Mouse (Mus musculus) liver, adult 2 months (tissue): ENCODE data around the gene Wbp1. TPM values are rescaled to one million over a fixed set of nuclear protein-coding genes. Genes with fewer than 3 reads are reported as not detected.

Source experiments
- DNase-seq: peaks from one replicate; pipeline ENCODE4 v3.0.0-alpha.2; 2011; ENCODE audit warnings: low read depth, low spot score; ENCODE audit errors: extremely low read depth
- H3K27ac ChIP-seq: fragments of 200-500 bp; replicated peaks from 2 replicates; pipeline ENCODE4 v1.5.1; 2012; ENCODE audit warnings: low read depth, mild to moderate bottlenecking, control low read depth, inconsistent platforms, low read length; ENCODE audit not compliant: insufficient read depth
- H3K27me3 ChIP-seq: fragments of 200-500 bp; 2 replicates; pipeline ENCODE4 v1.6.1; 2012; ENCODE audit warnings: mild to moderate bottlenecking, moderate library complexity, low read length, inconsistent platforms; ENCODE audit not compliant: control insufficient read depth, insufficient read depth
- H3K36me3 ChIP-seq: fragments of 200-500 bp; 2 replicates; pipeline ENCODE4 v1.6.1; 2012; ENCODE audit warnings: low read length, inconsistent platforms; ENCODE audit not compliant: control insufficient read depth, insufficient read depth
- H3K4me1 ChIP-seq: fragments of 200-500 bp; 2 replicates; pipeline ENCODE4 v1.6.1; 2011; ENCODE audit warnings: low read length; ENCODE audit not compliant: control insufficient read depth, insufficient read depth
- H3K4me3 ChIP-seq: fragments of 200-500 bp; 2 replicates; pipeline ENCODE4 v1.5.1; 2011; ENCODE audit warnings: low read depth, mild to moderate bottlenecking, control low read depth, low read length, moderate library complexity; ENCODE audit not compliant: insufficient read depth
- H3K79me2 ChIP-seq: fragments of 200-500 bp; 2 replicates; pipeline ENCODE4 v1.6.1; 2012; ENCODE audit warnings: inconsistent platforms, mild to moderate bottlenecking, low read length, moderate library complexity; ENCODE audit not compliant: control insufficient read depth, insufficient read depth
- H3K9ac ChIP-seq: fragments of 200-500 bp; 2 replicates; pipeline ENCODE4 v1.6.1; 2012; ENCODE audit warnings: low read depth, mild to moderate bottlenecking, control low read depth, inconsistent platforms, low read length
- CTCF ChIP-seq: fragments of 200-500 bp; IDR thresholded peaks from 2 replicates; pipeline ENCODE4 v1.5.1; 2011; ENCODE audit warnings: low read depth, low read length, control low read depth
- POLR2A ChIP-seq: fragments of 200-500 bp; IDR thresholded peaks from 2 replicates; pipeline ENCODE4 v1.6.1; 2011; ENCODE audit warnings: low read length, control low read depth; ENCODE audit not compliant: insufficient read depth; ENCODE audit errors: extremely low read depth
- WGBS: fragments of 180-500 bp; shearing (Covaris S2); methylation state at CpG from one replicate; pipeline ENCODE4 v1.1.7; 2018; 5-methylcytosine and 5-hydroxymethylcytosine counted together
- polyA plus RNA-seq: library from polyadenylated mRNA; depleted of rRNA; stranded (reverse); fragments of >200 nt; gene quantifications from 2 replicates; pipeline ENCODE4 v1.2.3, GENCODE M21; 2012
- total RNA-seq: library from RNA; depleted of rRNA; stranded (reverse); fragments of >200 nt; gene quantifications from 2 replicates; pipeline ENCODE4 v1.2.3, GENCODE M21; 2014

Gene Wbp1
- total and polyA plus RNA-seq, 2 experiments: 48.3 to 112 TPM

DNA sequence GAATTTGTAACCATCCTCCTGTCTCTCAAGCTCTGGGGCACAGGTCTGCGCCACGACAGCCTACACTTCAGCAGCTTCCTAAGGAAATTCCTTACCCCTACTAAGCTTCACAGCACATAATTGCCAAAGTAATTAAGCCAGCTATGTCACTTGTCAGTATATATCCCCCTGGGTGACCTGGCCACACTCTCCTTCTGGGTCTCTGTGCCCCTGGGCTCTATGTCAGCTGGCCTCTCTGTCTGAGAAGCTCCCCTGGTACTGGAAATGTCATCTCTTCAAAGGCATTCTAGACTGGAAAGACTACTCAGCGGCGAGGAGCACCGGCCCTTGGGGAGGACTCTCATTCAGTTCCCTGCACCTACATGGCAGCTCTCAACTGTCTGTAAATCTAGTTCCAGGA lies 1.6 kb upstream of the Wbp1 start:
- no peak overlapping the region for H3K4me3 ChIP-seq
- no peaks in the 10 kb centered on the region for H3K27me3 ChIP-seq
- no peaks in the 10 kb centered on the region for H3K79me2 ChIP-seq
- no peak for DNase-seq
- peaks cover 14% of the 10 kb centered on the region for H3K4me1 ChIP-seq
- TF ChIP-seq CTCF (no peak), POLR2A (no peak)
- 94% methylated on average over 5 of the region's 5 CpGs for WGBS
- H3K27ac ChIP-seq: no peak overlapping the region
- no peaks in the 10 kb centered on the region; the same call in 1 of the 2 replicates for H3K36me3 ChIP-seq
- no peak overlapping the region for H3K9ac ChIP-seq

DNA sequence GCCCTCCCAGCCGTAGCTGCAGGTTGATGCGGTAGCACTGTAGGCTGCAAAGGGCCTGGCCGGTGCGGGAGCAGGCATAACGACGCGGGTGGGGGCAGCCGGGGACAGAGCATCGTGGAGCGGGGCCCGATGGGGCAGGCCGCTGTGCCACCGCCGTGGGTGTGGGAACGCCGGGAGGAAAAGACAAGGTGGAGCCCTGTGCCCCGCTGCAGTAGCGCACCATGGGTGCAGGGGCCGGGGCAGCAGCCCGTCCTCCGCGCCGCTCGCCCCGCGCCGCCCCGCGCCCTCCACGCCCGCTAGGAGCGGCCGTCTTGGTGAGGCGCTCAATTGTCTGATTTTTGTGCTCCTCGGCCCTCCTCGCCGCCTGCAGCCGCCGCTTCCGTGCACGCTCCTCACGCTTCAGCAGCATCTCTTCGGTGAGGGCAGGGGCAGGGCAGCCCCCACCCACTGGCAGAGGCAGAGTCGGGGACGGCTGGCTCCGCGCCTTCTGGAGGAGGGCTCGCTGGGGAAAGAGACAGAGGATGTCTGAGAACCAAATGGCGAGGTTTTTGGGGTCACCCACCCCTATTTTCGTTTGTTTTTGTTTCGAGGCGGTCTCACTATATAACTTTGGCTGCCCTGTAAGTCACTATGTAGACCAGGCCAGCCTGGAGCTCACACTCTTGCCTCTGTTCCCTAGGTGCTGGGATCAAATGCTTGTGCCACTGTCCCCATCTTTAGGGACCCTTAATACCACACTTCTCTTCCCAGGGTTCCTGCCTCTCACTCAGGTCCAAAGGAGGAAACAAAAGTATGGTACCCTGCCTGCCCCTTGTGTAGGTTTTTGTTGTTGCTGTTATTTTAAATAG lies 728 bp upstream of the Wbp1 start:
- Histone ChIP-seq H3K4me1 (peaks cover 14% of the 10 kb centered on the region), H3K27me3 (no peaks in the 10 kb centered on the region), H3K79me2 (no peaks in the 10 kb centered on the region), H3K27ac (peak overlapping the region; percentile 43), H3K4me3 (peak overlapping the region; percentile 58), H3K9ac (peak overlapping the region; percentile 73), H3K36me3 (no peaks in the 10 kb centered on the region; the same call in 1 of the 2 replicates)
- no peak for DNase-seq
- TF ChIP-seq POLR2A (no peak), CTCF (no peak)
- 17% methylated on average over 52 of the region's 52 CpGs for WGBS

DNA sequence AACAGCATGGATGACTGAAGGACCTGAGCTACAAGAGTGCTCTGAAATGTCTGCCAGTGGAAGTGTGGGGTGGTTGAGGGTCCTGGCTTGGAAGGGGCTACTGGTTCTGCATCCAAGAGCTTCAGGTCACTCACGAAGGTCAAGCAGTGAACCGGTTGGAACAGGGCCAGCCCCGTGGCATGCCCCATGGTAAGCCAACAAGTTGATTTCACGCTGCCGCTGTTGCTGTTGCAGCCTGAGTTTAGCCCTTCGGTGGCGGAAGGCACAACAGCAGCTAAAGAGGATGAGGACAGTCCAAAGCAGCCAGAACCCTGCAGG lies 1.7 kb downstream of the Wbp1 start:
- Histone ChIP-seq H3K4me3 (no peak overlapping the region), H3K36me3 (no peaks in the 10 kb centered on the region; the same call in 1 of the 2 replicates), H3K4me1 (peaks cover 14% of the 10 kb centered on the region), H3K9ac (no peak overlapping the region), H3K27ac (no peak overlapping the region), H3K27me3 (no peaks in the 10 kb centered on the region), H3K79me2 (peaks cover 4% of the 10 kb centered on the region; the same call in 1 of the 2 replicates)
- no peak for DNase-seq
- TF ChIP-seq POLR2A: no peak
- WGBS: 23% methylated on average over 7 of the region's 7 CpGs

DNA sequence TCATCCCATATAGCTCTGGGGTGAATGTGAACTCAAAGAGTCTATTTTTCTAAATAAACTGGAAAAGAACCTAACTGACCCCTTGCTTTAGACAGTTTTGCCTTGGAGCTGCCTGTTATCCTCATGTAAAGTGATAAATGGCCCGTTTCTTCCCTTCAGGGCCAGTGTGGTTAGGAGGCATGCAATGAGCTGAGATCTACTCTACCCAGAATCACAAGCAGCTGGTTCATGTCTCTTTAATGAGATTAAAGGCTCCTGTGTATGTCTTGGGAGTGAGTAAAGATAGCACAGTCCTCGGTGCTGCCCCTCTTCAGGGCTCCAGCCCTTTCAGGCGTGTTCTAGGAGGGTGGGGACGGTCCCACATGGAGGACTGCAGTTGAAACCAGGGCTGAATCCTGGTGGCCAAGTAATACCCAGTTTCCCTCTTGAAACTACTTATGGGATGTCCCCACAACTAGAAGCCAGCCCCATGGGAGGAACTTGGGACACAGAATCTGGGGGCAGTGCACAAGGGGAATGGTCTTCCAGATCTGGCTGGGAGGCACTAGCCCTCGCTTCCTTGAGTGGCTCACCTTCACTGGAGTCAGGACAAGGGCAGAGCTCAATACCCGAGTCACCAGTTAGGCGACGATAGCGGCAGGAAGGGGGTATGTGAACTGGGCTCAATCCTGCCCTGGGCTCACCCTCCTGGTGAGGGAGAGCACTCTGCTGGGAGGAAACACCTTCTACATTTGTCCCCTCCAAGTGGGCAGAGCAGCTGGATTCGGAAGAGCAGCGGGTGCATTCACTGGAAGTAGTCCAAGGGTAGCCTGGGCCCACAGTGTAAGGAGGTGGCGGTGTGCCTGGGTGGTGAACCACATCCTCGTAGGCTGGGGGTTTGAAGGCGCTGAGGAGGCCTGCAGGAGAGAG lies 2.3 kb downstream of the Wbp1 start:
- no peaks in the 10 kb centered on the region; the same call in 1 of the 2 replicates for H3K36me3 ChIP-seq
- DNase-seq: no peak
- H3K4me3 ChIP-seq: no peak overlapping the region
- H3K79me2 ChIP-seq: peaks cover 4% of the 10 kb centered on the region; the same call in 1 of the 2 replicates
- peaks cover 18% of the 10 kb centered on the region for H3K4me1 ChIP-seq
- no peak overlapping the region for H3K9ac ChIP-seq
- no peak overlapping the region for H3K27ac ChIP-seq
- H3K27me3 ChIP-seq: no peaks in the 10 kb centered on the region
- TF ChIP-seq POLR2A: no peak
- no peak for TF ChIP-seq CTCF
- 87% methylated on average over 14 of the region's 14 CpGs for WGBS

DNA sequence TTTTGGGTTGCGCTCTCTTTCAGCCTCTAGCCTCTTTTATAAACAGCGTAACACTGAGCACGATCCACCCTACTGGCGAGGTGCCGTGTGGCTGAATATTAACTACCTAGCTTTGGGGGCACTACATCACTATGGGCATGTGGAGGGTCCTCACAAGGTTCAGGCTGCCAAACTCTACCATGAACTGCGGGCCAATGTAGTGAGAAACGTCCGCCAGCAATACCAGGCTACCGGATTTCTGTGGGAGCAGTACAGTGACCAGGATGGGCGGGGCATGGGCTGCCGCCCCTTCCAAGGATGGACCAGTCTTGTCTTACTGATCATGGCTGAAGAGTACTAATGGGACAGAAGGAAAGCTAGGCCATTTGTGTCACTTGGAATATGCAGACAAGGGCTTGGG lies 3.0 kb downstream of the Wbp1 start:
- no peak overlapping the region for H3K9ac ChIP-seq
- TF ChIP-seq CTCF: no peak
- no peak for TF ChIP-seq POLR2A
- WGBS: 81% methylated on average over 11 of the region's 11 CpGs
- no peak overlapping the region for H3K4me3 ChIP-seq
- no peak overlapping the region for H3K27ac ChIP-seq
- H3K79me2 ChIP-seq: peaks cover 4% of the 10 kb centered on the region; the same call in 1 of the 2 replicates
- peaks cover 20% of the 10 kb centered on the region for H3K4me1 ChIP-seq
- no peak for DNase-seq
- H3K27me3 ChIP-seq: no peaks in the 10 kb centered on the region
- no peaks in the 10 kb centered on the region; the same call in 1 of the 2 replicates for H3K36me3 ChIP-seq
